Mouse (Mus musculus) G1E (cell line): Measurements from ENCODE around the gene Dpysl4. TPM values are rescaled to one million over a fixed set of nuclear protein-coding genes. Genes with fewer than 3 reads are reported as not detected.

ENCODE experiments used
- ATAC-seq: 2 replicates; pipeline ENCODE4 v1.8.0; 2016; ENCODE audit warnings: mild to moderate bottlenecking; ENCODE audit not compliant: insufficient number of reproducible peaks, poor library complexity, low FRiP score, severe bottlenecking; ENCODE audit errors: extremely low read depth
- DNase-seq: peaks from one replicate; pipeline ENCODE4 v3.0.0; 2012; ENCODE audit warnings: low spot score
- H3K27me3 ChIP-seq: 2 replicates; pipeline ENCODE4 v1.6.1; 2012; ENCODE audit warnings: mild to moderate bottlenecking, low read length, inconsistent platforms; ENCODE audit not compliant: insufficient read depth
- H3K36me3 ChIP-seq: replicated peaks from 2 replicates; pipeline ENCODE3; 2012; ENCODE audit warnings: mild to moderate bottlenecking, inconsistent platforms
- H3K4me1 ChIP-seq: 2 replicates; pipeline ENCODE4 v1.6.1; 2012; ENCODE audit warnings: low read depth, low read length, inconsistent platforms, mixed read lengths; ENCODE audit not compliant: insufficient read depth
- H3K4me3 ChIP-seq: 2 replicates; pipeline ENCODE4 v1.5.1; 2012; ENCODE audit warnings: low read depth, mild to moderate bottlenecking, inconsistent platforms, low read length, moderate library complexity, mixed read lengths
- H3K9me3 ChIP-seq: replicated peaks from 2 replicates; pipeline ENCODE4 v1.6.1; 2012; ENCODE audit warnings: inconsistent platforms
- CTCF ChIP-seq: IDR thresholded peaks from 2 replicates; pipeline ENCODE4 v1.5.1; 2012; ENCODE audit warnings: low read depth, low read length, inconsistent platforms, mixed read lengths
- GATA1 ChIP-seq: IDR thresholded peaks from 2 replicates; pipeline ENCODE4 v1.6.1; 2012; ENCODE audit warnings: borderline replicate concordance, low read length, inconsistent platforms, mixed read lengths
- GATA2 ChIP-seq: IDR thresholded peaks from 2 replicates; pipeline ENCODE4 v1.6.1; 2012; ENCODE audit warnings: low read depth, low read length, inconsistent platforms, borderline replicate concordance
- POLR2AphosphoS5 ChIP-seq: IDR thresholded peaks from 2 replicates; pipeline ENCODE4 v1.6.1; 2012; ENCODE audit warnings: low read depth, low read length, inconsistent platforms; ENCODE audit not compliant: insufficient replicate concordance
- TAL1 ChIP-seq: conservative IDR thresholded peaks from 2 replicates; pipeline ENCODE4 v1.6.1; 2012; ENCODE audit warnings: low read depth, low read length, inconsistent platforms, mixed read lengths
- polyA plus RNA-seq: library from polyadenylated mRNA; stranded (reverse); fragments of >175 nt; gene quantifications from 2 replicates; pipeline ENCODE4 v1.2.3, GENCODE M21; 2012
- total RNA-seq, 2 experiments: library from RNA; stranded (forward) in 1 of 2; stranded (reverse) in 1 of 2; fragments of 200-1000 nt in 1 of 2; fragments of >200 nt in 1 of 2; fragmentation: Nextera tagmentation in 1 of 2; gene quantifications; 2 replicates each; pipeline ENCODE4 v1.2.3; 2014 to 2017

Dpysl4 gene
- total and polyA plus RNA-seq, 3 experiments: 0.05 TPM; not detected in 2

DNA sequence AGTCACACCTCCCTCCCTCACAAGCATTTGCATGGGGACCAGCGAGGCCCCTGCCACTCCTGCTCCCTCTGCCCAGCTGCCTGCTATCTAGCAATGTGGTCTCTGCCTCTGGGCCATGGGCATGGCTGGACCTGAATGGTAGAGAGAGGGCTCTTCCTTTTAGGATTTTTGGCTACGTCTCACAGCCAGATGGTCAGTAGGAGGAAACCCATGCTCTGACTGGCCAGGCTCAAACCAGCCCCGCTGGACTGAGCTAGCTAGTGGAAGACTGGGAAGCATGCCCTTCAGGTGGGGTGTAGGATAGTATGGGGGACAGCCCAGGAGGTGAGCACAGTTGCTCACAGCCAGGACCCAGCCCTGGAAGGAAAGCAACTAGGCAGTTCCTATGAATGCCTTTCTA, 16.0 kb downstream of the Dpysl4 start:
- TF ChIP-seq TAL1: no peak
- no peak for TF ChIP-seq CTCF
- no peak for TF ChIP-seq GATA1
- no peak for TF ChIP-seq POLR2AphosphoS5
- TF ChIP-seq GATA2: no peak
- H3K4me1 ChIP-seq: no peaks in the 10 kb centered on the region
- H3K36me3 ChIP-seq: no peaks in the 10 kb centered on the region
- ATAC-seq (no peak), DNase-seq (no peak)
- H3K27me3 ChIP-seq: no peaks in the 10 kb centered on the region
- peaks cover 87% of the 10 kb centered on the region for H3K9me3 ChIP-seq
- H3K4me3 ChIP-seq: no peak overlapping the region

DNA sequence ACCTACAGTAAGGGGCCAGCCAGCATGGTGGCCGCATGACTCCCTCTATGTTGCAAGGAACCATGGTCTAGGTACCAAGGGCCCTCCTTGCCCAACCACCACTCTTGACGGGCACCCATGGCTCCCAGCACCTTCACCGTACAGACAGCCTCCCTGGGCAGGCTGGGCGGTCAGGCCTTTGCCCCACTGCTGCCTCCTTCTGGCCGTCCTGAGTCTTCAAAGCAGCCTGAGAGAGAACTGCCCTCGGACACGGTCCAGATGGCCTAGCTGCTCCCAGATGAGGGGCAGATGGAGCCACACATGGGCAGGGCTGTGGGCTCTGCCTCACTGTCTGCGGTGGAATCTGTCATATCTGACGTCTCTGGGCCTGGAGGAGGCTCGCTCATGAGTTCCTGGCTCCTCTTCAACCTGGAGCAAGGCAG, 18.2 kb downstream of the Dpysl4 start:
- Histone ChIP-seq H3K27me3 (no peaks in the 10 kb centered on the region), H3K9me3 (peaks cover 70% of the 10 kb centered on the region), H3K36me3 (no peaks in the 10 kb centered on the region), H3K4me1 (no peaks in the 10 kb centered on the region), H3K4me3 (no peak overlapping the region)
- no peak for DNase-seq
- no peak for ATAC-seq
- no peak for TF ChIP-seq CTCF
- no peak for TF ChIP-seq TAL1
- TF ChIP-seq POLR2AphosphoS5: no peak
- no peak for TF ChIP-seq GATA2
- no peak for TF ChIP-seq GATA1

DNA sequence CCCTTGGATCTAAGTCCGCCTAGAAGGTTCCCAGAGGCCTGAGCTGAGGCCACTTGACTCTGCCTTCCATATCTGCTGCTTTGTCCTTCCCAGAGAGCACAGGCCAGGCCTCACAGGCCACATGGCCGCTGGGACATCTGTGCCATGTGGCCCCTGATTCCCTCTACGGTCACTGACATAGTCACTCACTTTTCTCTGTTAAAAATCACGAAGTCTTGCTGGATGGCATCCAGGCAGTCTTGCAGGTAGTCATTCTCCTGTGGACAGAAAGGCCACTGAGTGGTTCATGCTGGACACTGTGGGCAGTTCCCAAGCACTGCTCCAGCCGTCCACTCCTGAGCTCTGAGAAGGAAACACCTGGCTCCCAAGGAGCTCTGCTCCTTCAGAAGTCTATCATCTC, 19.3 kb downstream of the Dpysl4 start:
- H3K27me3 ChIP-seq: no peaks in the 10 kb centered on the region
- TF ChIP-seq GATA1: no peak
- TF ChIP-seq CTCF: no peak
- no peak for TF ChIP-seq POLR2AphosphoS5
- no peak for TF ChIP-seq TAL1
- TF ChIP-seq GATA2: no peak
- peaks cover 61% of the 10 kb centered on the region for H3K9me3 ChIP-seq
- no peaks in the 10 kb centered on the region for H3K4me1 ChIP-seq
- no peak for DNase-seq
- no peak overlapping the region for H3K4me3 ChIP-seq
- H3K36me3 ChIP-seq: no peaks in the 10 kb centered on the region
- ATAC-seq: no peak

DNA sequence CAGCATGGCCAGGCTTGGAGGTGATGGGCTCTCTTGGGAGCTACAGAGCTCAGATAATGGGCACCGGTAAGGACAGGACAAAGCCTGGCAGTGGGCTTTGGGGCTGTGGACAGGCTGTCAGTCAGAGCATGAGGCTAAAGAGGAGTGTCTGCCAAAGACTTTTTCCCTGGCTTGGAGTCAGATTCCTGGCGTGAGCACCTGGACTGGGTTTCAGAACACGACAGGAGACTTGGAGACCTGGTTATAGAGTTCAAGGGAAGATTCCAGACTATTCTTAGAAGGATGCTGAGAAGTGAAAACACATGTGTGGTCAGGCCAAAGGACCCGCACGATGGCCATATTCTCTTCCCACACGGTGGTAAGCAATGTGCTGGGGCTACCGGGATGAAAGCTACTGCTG, 19.9 kb downstream of the Dpysl4 start:
- Histone ChIP-seq H3K4me3 (no peak overlapping the region), H3K27me3 (no peaks in the 10 kb centered on the region), H3K36me3 (no peaks in the 10 kb centered on the region), H3K4me1 (no peaks in the 10 kb centered on the region), H3K9me3 (peaks cover 55% of the 10 kb centered on the region)
- TF ChIP-seq POLR2AphosphoS5 (no peak), TAL1 (no peak), GATA2 (no peak), GATA1 (no peak), CTCF (no peak)
- DNase-seq (no peak), ATAC-seq (no peak)

DNA sequence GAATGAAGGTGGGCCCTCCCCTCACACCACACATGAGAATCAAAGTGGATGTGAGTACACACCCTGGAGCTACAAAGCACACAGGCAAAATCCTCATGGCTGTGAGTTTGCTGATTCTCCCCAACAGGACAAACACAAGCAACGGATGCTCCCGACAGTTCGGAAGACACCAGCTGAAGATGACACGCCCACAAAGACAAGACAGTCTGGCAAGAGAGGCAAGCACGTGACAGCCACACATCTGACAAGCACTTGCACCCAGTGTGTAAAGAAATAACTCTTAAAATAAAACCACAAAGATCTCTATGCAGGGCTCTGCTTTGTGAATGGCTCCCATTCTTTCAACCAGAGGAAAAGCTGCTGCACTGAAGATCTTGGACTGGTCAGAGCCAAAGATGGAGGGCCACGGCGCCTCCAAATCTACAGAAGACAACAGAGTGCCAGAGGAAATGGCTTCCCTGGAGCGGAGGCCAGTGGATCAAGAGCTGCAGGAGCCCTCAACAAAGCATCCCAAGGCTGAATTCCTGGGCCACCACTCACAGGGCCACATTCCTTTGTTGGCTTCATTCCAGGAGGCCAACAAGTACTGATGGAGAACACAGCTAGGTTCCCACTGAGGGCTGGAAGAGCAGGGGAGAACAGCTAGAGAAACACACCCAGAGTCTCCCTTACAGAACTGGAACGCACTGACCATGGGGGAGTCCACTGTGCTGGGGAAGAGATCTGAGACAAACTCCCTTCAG, 22.3 kb downstream of the Dpysl4 start:
- Histone ChIP-seq H3K36me3 (no peaks in the 10 kb centered on the region), H3K9me3 (peaks cover 34% of the 10 kb centered on the region), H3K4me1 (no peaks in the 10 kb centered on the region), H3K27me3 (no peaks in the 10 kb centered on the region), H3K4me3 (no peak overlapping the region)
- ATAC-seq (no peak), DNase-seq (no peak)
- TF ChIP-seq GATA1: no peak
- no peak for TF ChIP-seq TAL1
- no peak for TF ChIP-seq GATA2
- no peak for TF ChIP-seq CTCF

DNA sequence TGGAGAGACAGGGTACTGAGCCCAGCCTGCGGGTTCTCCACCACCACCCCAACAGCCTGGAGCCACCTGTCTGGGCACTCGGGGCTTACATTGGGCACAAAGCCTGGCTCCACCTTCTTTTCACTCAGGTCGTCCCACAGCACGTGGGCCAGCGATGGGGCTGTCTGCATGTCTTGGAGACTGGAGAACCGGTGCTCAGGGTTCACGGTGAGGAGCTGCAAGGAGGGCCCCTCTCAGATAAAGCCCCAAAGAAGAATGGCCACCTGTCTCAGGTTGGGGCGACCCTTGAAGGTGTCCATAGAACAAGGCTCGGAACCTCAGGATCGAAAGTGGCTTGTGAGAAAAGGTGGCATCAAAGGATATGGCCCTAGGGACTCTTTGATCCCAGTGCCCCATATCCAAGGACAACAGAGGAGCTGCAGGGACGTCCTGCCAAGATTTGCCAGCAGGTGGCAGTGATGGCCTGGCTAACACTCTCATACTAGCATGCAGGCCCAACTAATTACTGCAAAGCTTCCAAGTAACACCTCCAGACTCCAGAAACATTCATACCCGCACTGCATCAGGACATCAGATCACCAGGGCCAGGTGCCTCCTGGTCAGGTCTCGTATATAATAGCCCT, 33.5 kb downstream of the Dpysl4 start:
- H3K9me3 ChIP-seq: peaks cover 48% of the 10 kb centered on the region

More for the DNA sequence above, 33.5 kb downstream of the Dpysl4 start:
- no peaks in the 10 kb centered on the region for H3K36me3 ChIP-seq
- no peak overlapping the region for H3K4me3 ChIP-seq
- TF ChIP-seq GATA2 (no peak), GATA1 (no peak), TAL1 (no peak), POLR2AphosphoS5 (no peak), CTCF (no peak)
- no peaks in the 10 kb centered on the region for H3K27me3 ChIP-seq
- no peaks in the 10 kb centered on the region for H3K4me1 ChIP-seq
- no peak; the same call in 1 of the 2 replicates for ATAC-seq
- DNase-seq: no peak
